Mouse (Mus musculus): ENCODE measurements around the gene Dip2b.

The Dip2b gene

GRCm38 (mm10) chr15:100268916-100269315, 230.5 kb downstream of the Dip2b start:
- DNase-seq: no peak
